Mouse (Mus musculus): ENCODE results near the gene Trp53. TPM values are rescaled to one million over a fixed set of nuclear protein-coding genes. Genes with fewer than 3 reads are reported as not detected.
"Not testable (repeated sequence)": the region's sequence is repeated elsewhere in the genome, so short reads cannot be mapped to it uniquely, and the experiment has no call there.

Gene Trp53
- polyA plus RNA-seq, 1 experiment from 2014 or later = 55.8 TPM

DNA sequence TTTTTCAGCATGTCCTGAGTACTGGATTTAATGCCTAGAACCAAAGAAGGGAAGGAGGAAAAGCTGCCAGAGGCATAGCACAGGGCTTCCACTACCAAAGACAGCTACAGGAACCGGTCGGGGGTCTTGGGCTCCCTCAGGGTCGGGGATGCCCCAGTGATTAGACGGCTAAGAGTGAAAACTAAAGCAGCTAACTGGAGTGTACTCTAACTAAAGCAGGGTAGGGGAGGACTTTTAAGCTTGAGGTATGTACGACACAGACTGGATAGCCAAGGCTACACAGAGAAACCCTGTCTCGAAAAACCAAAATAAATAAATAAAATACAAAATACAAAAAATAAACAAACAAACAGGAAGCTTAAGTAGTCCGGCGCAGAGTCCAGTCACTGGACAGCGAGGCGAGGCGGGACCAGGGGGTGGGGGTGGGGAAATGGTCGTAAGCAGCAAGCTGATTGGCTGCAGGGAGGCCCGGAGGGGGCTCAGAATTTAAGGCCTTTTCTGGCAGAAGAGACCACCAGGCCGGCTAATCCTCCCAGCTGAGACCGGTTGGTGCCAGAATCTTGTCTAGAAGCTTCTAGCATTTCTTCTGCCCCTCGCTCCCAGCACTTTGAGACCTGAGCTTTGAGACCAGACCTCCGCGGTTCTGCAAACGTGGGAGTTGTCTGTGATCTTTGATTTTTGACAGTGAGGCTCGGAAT lies 41.6 kb downstream of the Trp53 start, which contains the start of gene Sat2:
Gene Sat2 (plus strand): TSS at position 454 of the 698 bp plus-strand sequence.
- H3K36me3 ChIP-seq (ENCODE audit: control insufficient read depth, insufficient read depth) = no peaks in the 10 kb centered on the region
- H3K27me3 ChIP-seq (ENCODE audit: control insufficient read depth, insufficient read depth, low read depth, low read length) = no peaks in the 10 kb centered on the region
- peak; percentile 67 for ATAC-seq (ENCODE audit: low read depth)
- WGBS (ENCODE audit: insufficient replicate concordance) = 7% methylated on average over 20 of the region's 20 CpGs
- H3K9me3 ChIP-seq (replicated peaks; ENCODE audit: control insufficient read depth, low read length) = no peaks in the 10 kb centered on the region
- H3K4me1 ChIP-seq (ENCODE audit: control insufficient read depth, low read depth, low read length) = peaks cover 31% of the 10 kb centered on the region
- peak within 1 kb of the TSS; percentile 76 for H3K27ac ChIP-seq (ENCODE audit: low read length)
- peak within 1 kb of the TSS; percentile 65 for H3K4me3 ChIP-seq (ENCODE audit: low read depth, low read length)
- peak within 1 kb of the TSS; percentile 80 for H3K4me2 ChIP-seq (ENCODE audit: low read depth, low read length)
- peak within 1 kb of the TSS; percentile 59 for H3K9ac ChIP-seq (ENCODE audit: low read depth, low read length)

DNA sequence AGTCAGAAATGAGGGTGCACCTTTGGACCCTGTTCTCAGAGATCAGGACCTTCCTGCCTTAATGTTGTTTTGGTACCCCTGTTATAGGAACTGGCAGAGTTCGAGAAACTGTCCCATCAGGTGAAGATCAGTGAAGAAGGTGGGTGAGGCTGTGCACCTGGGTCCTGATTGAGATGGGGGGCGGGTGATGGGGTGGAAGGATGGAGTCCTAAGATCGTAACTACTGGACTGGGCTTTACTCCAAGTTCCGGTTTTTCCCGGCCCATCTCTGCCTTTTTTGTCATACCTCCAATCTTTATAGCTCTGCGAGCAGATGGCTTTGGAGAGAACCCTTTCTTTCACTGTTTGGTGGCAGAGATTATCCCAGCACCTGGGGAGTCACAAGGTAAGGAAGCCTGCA lies 42.2 kb downstream of the Trp53 start:
- WGBS (ENCODE audit: insufficient replicate concordance) = 40% methylated on average over 6 of the region's 6 CpGs
- Histone ChIP-seq H3K4me3 (ENCODE audit: low read depth, low read length) (peak overlapping the region; percentile 65), H3K9ac (ENCODE audit: low read depth, low read length) (peak overlapping the region; percentile 59), H3K4me1 (ENCODE audit: control insufficient read depth, low read depth, low read length) (peaks cover 31% of the 10 kb centered on the region), H3K27ac (ENCODE audit: low read length) (no peak overlapping the region), H3K4me2 (ENCODE audit: low read depth, low read length) (peak overlapping the region; percentile 80), H3K9me3 (replicated peaks; ENCODE audit: control insufficient read depth, low read length) (no peaks in the 10 kb centered on the region), H3K36me3 (ENCODE audit: control insufficient read depth, insufficient read depth) (no peaks in the 10 kb centered on the region), H3K27me3 (ENCODE audit: control insufficient read depth, insufficient read depth, low read depth, low read length) (no peaks in the 10 kb centered on the region)
- no peak for ATAC-seq (ENCODE audit: low read depth)

DNA sequence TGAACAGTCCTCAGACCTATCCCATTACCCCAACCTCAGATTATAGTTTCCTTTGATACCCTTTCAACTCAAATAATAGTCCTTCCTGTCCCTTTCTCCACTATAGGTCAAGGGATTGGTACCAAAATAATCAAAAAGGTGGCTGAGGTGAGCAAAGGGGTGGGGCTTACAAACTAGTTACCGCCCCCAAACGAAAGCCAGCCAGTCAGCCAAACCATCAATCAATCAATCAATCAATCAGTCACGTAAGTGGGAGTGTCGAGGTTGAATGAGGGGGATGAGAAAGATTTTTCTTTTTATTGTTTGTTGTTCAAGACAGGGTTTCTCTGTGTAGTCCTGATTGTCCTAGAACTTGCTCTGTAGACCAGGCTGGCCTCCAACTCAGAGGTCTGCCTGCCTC lies 42.8 kb downstream of the Trp53 start:
- Histone ChIP-seq H3K9ac (ENCODE audit: low read depth, low read length) (no peak overlapping the region), H3K9me3 (replicated peaks; ENCODE audit: control insufficient read depth, low read length) (no peaks in the 10 kb centered on the region), H3K27ac (ENCODE audit: low read length) (no peak overlapping the region), H3K4me2 (ENCODE audit: low read depth, low read length) (peak overlapping the region; percentile 80), H3K27me3 (ENCODE audit: control insufficient read depth, insufficient read depth, low read depth, low read length) (no peaks in the 10 kb centered on the region), H3K4me1 (ENCODE audit: control insufficient read depth, low read depth, low read length) (peaks cover 27% of the 10 kb centered on the region), H3K4me3 (ENCODE audit: low read depth, low read length) (no peak overlapping the region), H3K36me3 (ENCODE audit: control insufficient read depth, insufficient read depth) (no peaks in the 10 kb centered on the region)
- WGBS (ENCODE audit: insufficient replicate concordance) = 55% methylated on average over 4 of the region's 4 CpGs
- ATAC-seq (ENCODE audit: low read depth) = no peak

DNA sequence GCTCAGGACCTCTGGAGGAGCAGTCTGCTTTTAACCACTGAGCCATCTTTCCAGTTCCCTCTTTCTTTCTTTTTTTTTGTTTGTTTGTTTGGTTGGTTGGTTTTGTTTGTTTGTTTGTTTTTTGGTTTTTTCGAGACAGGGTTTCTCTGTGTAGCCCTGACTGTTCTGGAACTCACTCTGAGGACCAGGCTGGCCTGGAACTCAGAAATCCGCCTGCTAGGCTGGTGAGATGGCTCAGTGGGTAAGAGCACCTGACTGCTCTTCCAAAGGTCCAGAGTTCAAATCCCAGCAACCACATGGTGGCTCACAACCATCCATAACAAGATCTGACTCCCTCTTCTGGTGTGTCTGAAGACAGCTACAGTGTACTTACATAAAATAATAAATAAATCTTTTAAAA lies 44.2 kb downstream of the Trp53 start:
- not testable (repeated sequence) for H3K9ac ChIP-seq (ENCODE audit: low read depth, low read length); H3K4me3 ChIP-seq (ENCODE audit: low read depth, low read length); H3K9me3 ChIP-seq (replicated peaks; ENCODE audit: control insufficient read depth, low read length); H3K4me2 ChIP-seq (ENCODE audit: low read depth, low read length); ATAC-seq (ENCODE audit: low read depth); H3K36me3 ChIP-seq (ENCODE audit: control insufficient read depth, insufficient read depth); H3K27ac ChIP-seq (ENCODE audit: low read length); H3K27me3 ChIP-seq (ENCODE audit: control insufficient read depth, insufficient read depth, low read depth, low read length)
- 63% methylated on average over 2 of the region's 2 CpGs for WGBS (ENCODE audit: insufficient replicate concordance)
- peaks cover 27% of the 10 kb centered on the region for H3K4me1 ChIP-seq (ENCODE audit: control insufficient read depth, low read depth, low read length)

DNA sequence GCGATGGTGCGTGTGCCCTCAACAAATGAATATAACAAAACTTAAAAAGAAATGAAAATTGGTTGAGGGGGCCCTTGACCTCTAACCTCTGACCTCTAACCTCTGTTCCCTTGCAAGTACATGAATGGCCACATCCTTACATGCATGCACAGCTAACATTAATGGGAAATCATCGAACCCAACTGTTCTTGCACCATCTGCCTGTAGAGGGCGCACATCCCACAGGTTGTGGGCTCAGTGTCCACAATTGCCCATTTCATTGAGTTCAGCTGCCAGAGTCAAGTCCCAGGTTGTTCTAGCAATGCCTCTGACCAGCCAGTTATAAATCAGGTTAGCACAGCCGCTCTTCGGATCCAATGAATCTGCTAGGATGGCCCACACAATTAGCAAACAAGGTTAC lies 48.1 kb downstream of the Trp53 start:
- H3K36me3 ChIP-seq (ENCODE audit: control insufficient read depth, insufficient read depth) = no peaks in the 10 kb centered on the region
- ATAC-seq (ENCODE audit: low read depth) = no peak
- H3K4me1 ChIP-seq (ENCODE audit: control insufficient read depth, low read depth, low read length) = peaks cover 5% of the 10 kb centered on the region
- H3K27ac ChIP-seq (ENCODE audit: low read length) = no peak overlapping the region
- H3K9me3 ChIP-seq (replicated peaks; ENCODE audit: control insufficient read depth, low read length) = no peaks in the 10 kb centered on the region
- 32% methylated on average over 6 of the region's 6 CpGs for WGBS (ENCODE audit: insufficient replicate concordance)
- no peak overlapping the region for H3K9ac ChIP-seq (ENCODE audit: low read depth, low read length)
- H3K27me3 ChIP-seq (ENCODE audit: control insufficient read depth, insufficient read depth, low read depth, low read length) = no peaks in the 10 kb centered on the region
- H3K4me2 ChIP-seq (ENCODE audit: low read depth, low read length) = no peak overlapping the region
- no peak overlapping the region for H3K4me3 ChIP-seq (ENCODE audit: low read depth, low read length)

DNA sequence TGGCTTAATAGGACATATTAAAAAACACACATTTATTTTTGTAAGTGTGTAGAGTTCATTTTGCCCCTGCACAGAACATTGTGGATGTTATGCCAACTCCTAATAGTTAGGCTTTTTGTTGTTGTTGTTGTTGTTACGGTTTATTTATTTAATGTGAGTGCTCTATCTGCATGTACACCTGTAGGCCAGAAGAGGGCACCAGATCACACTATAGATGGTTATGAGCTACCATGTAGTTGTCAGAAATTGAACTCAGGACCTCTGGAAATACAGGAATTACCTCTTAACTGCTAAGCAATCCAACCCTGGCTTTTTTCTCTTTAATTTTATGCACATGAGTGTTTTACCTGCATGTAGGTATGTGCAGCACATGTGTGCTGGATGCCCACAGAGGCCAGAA lies 49.6 kb downstream of the Trp53 start:
- no peaks in the 10 kb centered on the region for H3K27me3 ChIP-seq (ENCODE audit: control insufficient read depth, insufficient read depth, low read depth, low read length)
- H3K4me2 ChIP-seq (ENCODE audit: low read depth, low read length) = no peak overlapping the region
- H3K4me1 ChIP-seq (ENCODE audit: control insufficient read depth, low read depth, low read length) = peaks cover 17% of the 10 kb centered on the region
- no peak for ATAC-seq (ENCODE audit: low read depth)
- 48% methylated on average over 1 of the region's 1 CpGs for WGBS (ENCODE audit: insufficient replicate concordance)
- H3K27ac ChIP-seq (ENCODE audit: low read length) = no peak overlapping the region
- no peaks in the 10 kb centered on the region for H3K36me3 ChIP-seq (ENCODE audit: control insufficient read depth, insufficient read depth)
- H3K9me3 ChIP-seq (replicated peaks; ENCODE audit: control insufficient read depth, low read length) = no peaks in the 10 kb centered on the region
- no peak overlapping the region for H3K9ac ChIP-seq (ENCODE audit: low read depth, low read length)
- H3K4me3 ChIP-seq (ENCODE audit: low read depth, low read length) = no peak overlapping the region

DNA sequence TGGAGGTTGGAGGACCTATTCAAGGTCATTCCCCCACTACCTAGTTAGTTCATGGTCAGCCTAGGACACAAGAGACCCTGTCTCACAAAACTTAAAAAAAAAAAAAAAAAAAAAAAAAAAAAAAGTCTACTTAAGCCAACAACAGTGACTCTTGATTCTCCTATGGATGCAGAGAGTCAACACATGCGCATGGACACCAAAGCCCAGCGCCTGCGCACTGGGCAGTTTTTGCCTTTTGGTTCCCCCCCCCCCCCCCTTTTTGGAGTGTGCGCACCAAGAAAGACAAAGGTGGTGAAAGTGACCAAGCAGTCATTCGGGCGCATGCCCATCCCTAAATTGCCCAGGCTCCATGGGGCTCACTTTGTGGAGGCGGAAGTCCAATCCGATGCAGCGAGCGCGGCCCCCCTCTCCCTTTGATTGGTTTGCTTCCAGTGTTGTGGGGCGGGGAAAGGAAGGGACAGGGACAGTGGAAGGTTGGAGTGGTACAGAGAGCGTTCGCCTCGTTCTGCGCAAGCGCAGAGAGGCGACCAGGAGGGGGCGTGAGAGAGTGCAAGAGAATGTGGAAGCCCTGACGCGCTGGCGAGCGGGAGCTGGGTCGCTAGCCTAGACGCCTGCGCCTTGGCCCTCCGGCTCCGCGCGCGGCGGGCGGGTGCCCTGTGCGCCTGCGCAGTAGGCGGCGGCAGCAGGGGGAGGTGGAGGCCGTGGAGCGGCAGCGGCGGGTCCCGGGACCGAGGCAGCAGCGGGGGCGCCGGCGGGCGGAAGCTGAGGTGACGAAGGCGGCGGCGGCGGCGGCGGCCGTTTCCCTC lies 52.3 kb downstream of the Trp53 start, which contains the start of gene Fxr2:
Gene Fxr2 (plus strand): TSS at position 707 of the 806 bp plus-strand sequence.
- Histone ChIP-seq H3K9ac (ENCODE audit: low read depth, low read length) (peak within 1 kb of the TSS; percentile 98), H3K4me2 (ENCODE audit: low read depth, low read length) (peak within 1 kb of the TSS; percentile 86), H3K9me3 (replicated peaks; ENCODE audit: control insufficient read depth, low read length) (no peaks in the 10 kb centered on the region), H3K36me3 (ENCODE audit: control insufficient read depth, insufficient read depth) (no peaks in the 10 kb centered on the region), H3K27ac (ENCODE audit: low read length) (peak within 1 kb of the TSS; percentile 95), H3K4me3 (ENCODE audit: low read depth, low read length) (peak within 1 kb of the TSS; percentile 94), H3K27me3 (ENCODE audit: control insufficient read depth, insufficient read depth, low read depth, low read length) (no peaks in the 10 kb centered on the region), H3K4me1 (ENCODE audit: control insufficient read depth, low read depth, low read length) (peaks cover 27% of the 10 kb centered on the region)
- under 1% methylated on average over 46 of the region's 56 CpGs for WGBS (ENCODE audit: insufficient replicate concordance)
- ATAC-seq (ENCODE audit: low read depth) = peak; percentile 95

DNA sequence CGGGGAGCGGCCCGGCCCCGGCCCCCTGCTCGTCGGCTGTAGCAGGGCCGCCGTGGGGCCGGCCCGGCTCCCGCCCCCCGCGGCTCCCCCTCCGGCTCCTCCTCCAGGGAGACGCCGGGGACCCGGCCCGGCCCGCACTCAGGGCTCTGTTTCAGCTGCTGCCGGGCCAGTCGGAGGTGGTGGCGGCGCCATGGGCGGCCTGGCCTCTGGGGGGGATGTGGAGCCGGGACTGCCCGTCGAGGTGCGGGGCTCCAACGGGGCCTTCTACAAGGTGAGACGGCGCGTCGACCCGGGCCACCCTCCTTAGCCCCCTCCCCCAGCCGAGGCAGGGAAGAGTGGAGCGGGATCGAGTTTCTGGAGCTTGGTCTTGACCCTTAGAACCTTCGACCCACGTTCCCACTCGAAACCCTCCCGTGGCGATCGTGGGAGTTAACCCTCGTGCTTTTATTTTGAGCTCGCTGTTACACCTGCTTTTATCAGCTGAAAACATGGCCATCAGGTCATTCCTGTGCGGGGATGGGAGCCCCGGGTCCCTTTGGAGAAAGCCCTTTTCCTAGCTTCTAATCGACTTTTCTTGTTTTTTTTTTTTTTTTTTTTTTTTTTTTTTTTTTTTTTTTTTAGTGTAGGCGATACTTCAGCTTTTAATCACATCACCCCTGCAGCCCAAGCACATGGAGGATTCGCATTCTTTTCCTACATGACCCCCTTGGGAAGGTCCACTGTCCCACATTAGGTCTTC lies 53.1 kb downstream of the Trp53 start:
- Histone ChIP-seq H3K9ac (ENCODE audit: low read depth, low read length) (peak overlapping the region; percentile 98), H3K4me2 (ENCODE audit: low read depth, low read length) (peak overlapping the region; percentile 86), H3K4me3 (ENCODE audit: low read depth, low read length) (peak overlapping the region; percentile 94), H3K9me3 (replicated peaks; ENCODE audit: control insufficient read depth, low read length) (no peaks in the 10 kb centered on the region), H3K4me1 (ENCODE audit: control insufficient read depth, low read depth, low read length) (peaks cover 27% of the 10 kb centered on the region), H3K27me3 (ENCODE audit: control insufficient read depth, insufficient read depth, low read depth, low read length) (no peaks in the 10 kb centered on the region), H3K36me3 (ENCODE audit: control insufficient read depth, insufficient read depth) (no peaks in the 10 kb centered on the region), H3K27ac (ENCODE audit: low read length) (peak overlapping the region; percentile 95)
- WGBS (ENCODE audit: insufficient replicate concordance) = under 1% methylated on average over 38 of the region's 50 CpGs
- ATAC-seq (ENCODE audit: low read depth) = peak; percentile 51

Data from liver, embryonic 16.5 days (tissue).